Mouse (Mus musculus): ENCODE measurements around the gene Cfap61. TPM values are rescaled to one million over a fixed set of nuclear protein-coding genes. Genes with fewer than 3 reads are reported as not detected.

The Cfap61 gene
- polyA plus RNA-seq, 1 experiment: 2.2 TPM

DNA sequence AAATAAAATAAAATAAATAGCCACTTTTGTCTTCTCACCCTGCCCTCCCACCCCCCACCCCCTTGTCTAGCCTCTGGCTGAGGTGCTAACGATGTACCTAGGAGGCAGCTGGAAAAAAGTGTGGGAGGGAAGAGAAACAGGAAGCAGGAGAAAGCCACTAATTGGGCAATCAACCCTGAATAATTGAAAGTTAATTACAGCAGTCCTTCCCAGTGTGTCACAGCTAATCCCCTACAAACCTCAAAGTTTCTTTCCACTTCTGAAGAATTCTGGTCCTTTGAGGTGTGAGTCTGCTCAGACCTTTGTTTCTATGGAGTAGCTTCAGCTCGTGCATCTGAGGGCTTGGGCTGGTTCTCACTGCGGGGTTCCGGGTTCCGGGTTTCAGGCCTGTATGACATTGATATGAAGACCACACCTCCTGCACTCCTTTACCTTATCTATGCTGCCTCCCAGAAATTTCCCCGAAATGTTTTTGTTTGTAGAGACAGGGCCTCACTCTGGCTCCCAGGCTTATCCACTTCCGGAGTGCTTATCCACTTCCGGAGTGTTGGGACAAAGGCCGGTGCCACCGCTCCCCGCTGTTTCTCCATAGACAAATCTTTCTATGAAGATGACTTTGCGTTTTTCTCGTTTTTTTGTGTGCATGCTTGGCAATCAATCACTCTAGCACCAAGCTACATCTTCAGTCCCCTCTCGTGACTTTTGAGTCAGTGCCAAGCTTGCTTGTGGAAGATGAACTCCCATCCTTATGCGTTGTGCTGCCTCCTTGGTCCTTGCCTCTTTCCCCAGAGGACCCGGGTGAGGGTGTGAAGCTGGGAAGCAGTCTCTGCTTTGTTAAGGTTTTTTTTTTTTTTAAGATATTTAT is 164.5 kb downstream of the Cfap61 start:
- H3K27ac ChIP-seq (ENCODE audit: insufficient read depth, low read length): no peak overlapping the region
- TF ChIP-seq CTCF (IDR thresholded peaks at IDR 0.05; ENCODE audit: extremely low read depth, insufficient read depth, low read length) (no peak), POLR2A (IDR thresholded peaks at IDR 0.05; ENCODE audit: extremely low read depth, insufficient read depth, low read length) (no peak)

GRCm38 (mm10) chr2:146099838-146100237 is 165.3 kb downstream of the Cfap61 start:
- no peak overlapping the region for H3K27ac ChIP-seq (ENCODE audit: insufficient read depth, low read length)
- no peak for TF ChIP-seq POLR2A (IDR thresholded peaks at IDR 0.05; ENCODE audit: extremely low read depth, insufficient read depth, low read length)
- no peak for TF ChIP-seq CTCF (IDR thresholded peaks at IDR 0.05; ENCODE audit: extremely low read depth, insufficient read depth, low read length)
- no peaks in the 10 kb centered on the region for H3K4me1 ChIP-seq (ENCODE audit: control insufficient read depth, insufficient read depth, low read length)
- no peak overlapping the region for H3K4me3 ChIP-seq (ENCODE audit: insufficient read depth, low read length)

More for the DNA sequence above, 164.5 kb downstream of the Cfap61 start:
- Histone ChIP-seq H3K4me1 (ENCODE audit: control insufficient read depth, insufficient read depth, low read length) (no peaks in the 10 kb centered on the region), H3K4me3 (ENCODE audit: insufficient read depth, low read length) (no peak overlapping the region)

GRCm38 (mm10) chr2:146100489-146101060 is 166.0 kb downstream of the Cfap61 start:
- Histone ChIP-seq H3K4me1 (ENCODE audit: control insufficient read depth, insufficient read depth, low read length) (no peaks in the 10 kb centered on the region), H3K4me3 (ENCODE audit: insufficient read depth, low read length) (no peak overlapping the region), H3K27ac (ENCODE audit: insufficient read depth, low read length) (no peak overlapping the region)
- TF ChIP-seq CTCF (IDR thresholded peaks at IDR 0.05; ENCODE audit: extremely low read depth, insufficient read depth, low read length): no peak
- no peak for TF ChIP-seq POLR2A (IDR thresholded peaks at IDR 0.05; ENCODE audit: extremely low read depth, insufficient read depth, low read length)

GRCm38 (mm10) chr2:146102600-146102999 is 168.0 kb downstream of the Cfap61 start:
- Histone ChIP-seq H3K4me3 (ENCODE audit: insufficient read depth, low read length) (no peak overlapping the region), H3K4me1 (ENCODE audit: control insufficient read depth, insufficient read depth, low read length) (no peaks in the 10 kb centered on the region), H3K27ac (ENCODE audit: insufficient read depth, low read length) (no peak overlapping the region)
- no peak for TF ChIP-seq CTCF (IDR thresholded peaks at IDR 0.05; ENCODE audit: extremely low read depth, insufficient read depth, low read length)
- TF ChIP-seq POLR2A (IDR thresholded peaks at IDR 0.05; ENCODE audit: extremely low read depth, insufficient read depth, low read length): no peak

GRCm38 (mm10) chr2:146105341-146105740 is 170.8 kb downstream of the Cfap61 start:
- Histone ChIP-seq H3K4me1 (ENCODE audit: control insufficient read depth, insufficient read depth, low read length) (no peaks in the 10 kb centered on the region), H3K27ac (ENCODE audit: insufficient read depth, low read length) (no peak overlapping the region), H3K4me3 (ENCODE audit: insufficient read depth, low read length) (no peak overlapping the region)
- no peak for TF ChIP-seq POLR2A (IDR thresholded peaks at IDR 0.05; ENCODE audit: extremely low read depth, insufficient read depth, low read length)
- TF ChIP-seq CTCF (IDR thresholded peaks at IDR 0.05; ENCODE audit: extremely low read depth, insufficient read depth, low read length): no peak

- no peak overlapping the region for H3K27ac ChIP-seq (ENCODE audit: insufficient read depth, low read length)
- TF ChIP-seq CTCF (IDR thresholded peaks at IDR 0.05; ENCODE audit: extremely low read depth, insufficient read depth, low read length) (no peak), POLR2A (IDR thresholded peaks at IDR 0.05; ENCODE audit: extremely low read depth, insufficient read depth, low read length) (no peak)
- H3K4me1 ChIP-seq (ENCODE audit: control insufficient read depth, insufficient read depth, low read length): no peaks in the 10 kb centered on the region
Observed at GRCm38 (mm10) chr2:146107980-146108379, 173.4 kb downstream of the Cfap61 start.

DNA sequence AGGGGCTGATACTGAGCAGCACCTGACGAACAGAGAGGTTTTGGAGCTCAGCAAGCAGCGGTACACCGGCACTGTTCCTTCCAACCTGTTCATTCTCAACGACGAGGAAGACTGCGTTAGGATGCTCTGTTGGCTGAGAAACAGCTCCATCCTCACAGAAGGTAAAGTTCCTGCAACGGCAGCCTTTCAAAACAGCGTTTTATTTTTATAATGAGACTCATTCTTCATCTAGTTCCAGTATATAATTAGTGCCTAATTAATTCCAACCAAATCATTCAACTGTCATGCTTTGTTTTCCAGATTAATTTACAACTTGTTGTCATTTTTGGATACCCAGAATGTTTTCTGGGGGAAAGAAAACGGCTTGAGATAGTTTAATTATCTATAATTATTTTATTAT is 175.3 kb downstream of the Cfap61 start:
- TF ChIP-seq POLR2A (IDR thresholded peaks at IDR 0.05; ENCODE audit: extremely low read depth, insufficient read depth, low read length) (no peak), CTCF (IDR thresholded peaks at IDR 0.05; ENCODE audit: extremely low read depth, insufficient read depth, low read length) (no peak)
- Histone ChIP-seq H3K27ac (ENCODE audit: insufficient read depth, low read length) (no peak overlapping the region), H3K4me1 (ENCODE audit: control insufficient read depth, insufficient read depth, low read length) (no peaks in the 10 kb centered on the region), H3K4me3 (ENCODE audit: insufficient read depth, low read length) (no peak overlapping the region)

More at GRCm38 (mm10) chr2:146107980-146108379, 173.4 kb downstream of the Cfap61 start:
- no peak overlapping the region for H3K4me3 ChIP-seq (ENCODE audit: insufficient read depth, low read length)

DNA sequence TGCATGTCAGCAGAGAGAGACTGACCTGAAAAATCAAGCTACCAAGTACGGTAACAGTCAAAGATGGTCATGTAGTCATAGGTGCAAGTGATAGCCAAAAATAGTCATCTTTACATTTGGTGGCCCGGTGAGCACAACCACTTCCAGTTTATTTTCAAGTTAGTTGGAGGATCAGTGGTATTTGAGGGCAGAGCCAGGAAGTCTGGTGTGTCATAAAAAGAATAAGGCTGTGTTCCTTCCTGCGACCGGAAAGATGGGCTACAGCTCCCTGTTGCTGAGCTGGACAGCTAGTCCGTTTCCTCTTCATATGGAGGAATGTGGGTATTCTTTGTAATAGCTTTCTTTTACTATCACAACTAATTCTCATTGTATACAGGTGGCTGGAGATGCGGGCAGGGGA is 181.7 kb downstream of the Cfap61 start:
- no peak overlapping the region for H3K27ac ChIP-seq (ENCODE audit: insufficient read depth, low read length)
- TF ChIP-seq POLR2A (IDR thresholded peaks at IDR 0.05; ENCODE audit: extremely low read depth, insufficient read depth, low read length) (no peak), CTCF (IDR thresholded peaks at IDR 0.05; ENCODE audit: extremely low read depth, insufficient read depth, low read length) (no peak)
- H3K4me3 ChIP-seq (ENCODE audit: insufficient read depth, low read length): no peak overlapping the region
- H3K4me1 ChIP-seq (ENCODE audit: control insufficient read depth, insufficient read depth, low read length): no peaks in the 10 kb centered on the region

DNA sequence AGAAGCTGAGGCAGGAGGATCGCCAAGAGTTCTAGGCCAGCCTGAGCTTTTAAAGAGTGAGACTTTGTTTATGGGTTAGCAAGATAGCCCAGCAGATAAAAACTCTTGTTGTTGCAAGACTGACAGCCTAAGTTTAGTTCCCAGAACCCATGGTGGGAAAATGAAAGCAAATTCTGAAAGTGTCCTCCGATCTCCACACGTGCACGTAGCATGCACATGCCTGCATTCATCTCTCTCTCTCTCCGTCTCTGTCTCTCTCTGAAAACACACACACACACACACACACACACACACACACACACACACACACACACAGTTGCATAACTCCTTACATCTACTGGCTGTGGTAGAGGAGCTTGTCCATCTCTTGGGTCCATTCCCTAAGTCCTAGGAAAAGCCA is 182.1 kb downstream of the Cfap61 start:
- TF ChIP-seq POLR2A (IDR thresholded peaks at IDR 0.05; ENCODE audit: extremely low read depth, insufficient read depth, low read length) (no peak), CTCF (IDR thresholded peaks at IDR 0.05; ENCODE audit: extremely low read depth, insufficient read depth, low read length) (no peak)
- Histone ChIP-seq H3K4me1 (ENCODE audit: control insufficient read depth, insufficient read depth, low read length) (no peaks in the 10 kb centered on the region), H3K27ac (ENCODE audit: insufficient read depth, low read length) (no peak overlapping the region), H3K4me3 (ENCODE audit: insufficient read depth, low read length) (no peak overlapping the region)
